Mouse (Mus musculus) ES-Bruce4 (cell line): ENCODE data around the gene Fam117a.

ENCODE experiments used
- CTCF ChIP-seq: IDR thresholded peaks from one replicate; pipeline ENCODE4 v1.8.1; 2011; ENCODE audit warnings: low read depth, low read length
- EP300 ChIP-seq: IDR thresholded peaks from 2 replicates; pipeline ENCODE4 v1.6.1; 2011; ENCODE audit warnings: low read depth, low read length; ENCODE audit not compliant: insufficient read depth
- POLR2A ChIP-seq: IDR thresholded peaks from one replicate; pipeline ENCODE4 v1.8.1; 2011; ENCODE audit warnings: low read length; ENCODE audit not compliant: insufficient read depth

GRCm38 (mm10) chr11:95334448-95335060 is 2.3 kb upstream of the Fam117a start:
- TF ChIP-seq CTCF, result no peak
- TF ChIP-seq POLR2A, result no peak
- no peak for TF ChIP-seq EP300
